Mouse (Mus musculus) ES-E14 (cell line): Measurements from ENCODE around the gene Tbc1d15. TPM values are rescaled to one million over a fixed set of nuclear protein-coding genes. Genes with fewer than 3 reads are reported as not detected.

Experiments
- DNase-seq: peaks from one replicate; pipeline ENCODE4 v3.0.0-alpha.2; 2013; ENCODE audit warnings: low read depth, low spot score
- H3K27ac ChIP-seq: 2 replicates; pipeline ENCODE4 v1.5.1; 2012; ENCODE audit warnings: low read depth, mild to moderate bottlenecking, low read length, moderate library complexity, mixed read lengths; ENCODE audit not compliant: poor library complexity, insufficient read depth, severe bottlenecking
- H3K36me3 ChIP-seq: 2 replicates; pipeline ENCODE4 v1.6.1; 2012; ENCODE audit warnings: mild to moderate bottlenecking, low read length, moderate library complexity, mixed read lengths; ENCODE audit not compliant: control insufficient read depth, poor library complexity, insufficient read depth, severe bottlenecking
- H3K4me1 ChIP-seq, 2 experiments: fragments of 150-350 bp in 1 of 2; sonication (generic) in 1 of 2; 2 replicates each; pipeline ENCODE4 v1.6.1; 2012; ENCODE audit warnings: low read length in 2 of 2, mild to moderate bottlenecking in 1 of 2, mixed read lengths in 1 of 2; ENCODE audit not compliant: control insufficient read depth in 2 of 2, insufficient read depth in 2 of 2, poor library complexity in 1 of 2
- H3K4me3 ChIP-seq, 2 experiments: fragments of 150-350 bp in 1 of 2; sonication (generic) in 1 of 2; 2 replicates each; pipeline ENCODE4 v1.5.1; 2012; ENCODE audit warnings: low read length in 2 of 2, low read depth in 1 of 2, mild to moderate bottlenecking in 1 of 2, mixed read lengths in 1 of 2; ENCODE audit not compliant: insufficient read depth in 1 of 2, poor library complexity in 1 of 2, severe bottlenecking in 1 of 2
- H3K9ac ChIP-seq: 2 replicates; pipeline ENCODE4 v1.6.1; 2012; ENCODE audit warnings: low read depth, mild to moderate bottlenecking, low read length, mixed read lengths; ENCODE audit not compliant: poor library complexity, insufficient read depth, severe bottlenecking
- H3K9me3 ChIP-seq: fragments of 150-350 bp; sonication (generic); 2 replicates; pipeline ENCODE4 v1.6.1; 2012; ENCODE audit warnings: low read depth, mild to moderate bottlenecking, low read length; ENCODE audit not compliant: control insufficient read depth, insufficient read depth
- CHD2 ChIP-seq: IDR thresholded peaks from 2 replicates; pipeline ENCODE4 v1.6.1; 2014; ENCODE audit warnings: mild to moderate bottlenecking, low read depth, low read length, inconsistent platforms
- HCFC1 ChIP-seq: IDR thresholded peaks from 2 replicates; pipeline ENCODE4 v1.6.1; 2012; ENCODE audit warnings: low read length, inconsistent platforms, borderline replicate concordance; ENCODE audit not compliant: insufficient read depth
- MAFK ChIP-seq: IDR thresholded peaks from 2 replicates; pipeline ENCODE4 v1.6.1; 2014; ENCODE audit warnings: mild to moderate bottlenecking, low read depth, low read length, inconsistent platforms; ENCODE audit not compliant: insufficient read depth
- ZC3H11A ChIP-seq: IDR thresholded peaks from 2 replicates; pipeline ENCODE4 v1.6.1; 2012; ENCODE audit warnings: low read depth, mild to moderate bottlenecking, inconsistent platforms, low read length, borderline replicate concordance
- ZNF384 ChIP-seq: IDR thresholded peaks from 2 replicates; pipeline ENCODE4 v1.6.1; 2012; ENCODE audit warnings: low read depth, low read length, inconsistent platforms
- in situ Hi-C, 2 experiments: fragments of 600-800 bp; cut with MboI; formaldehyde crosslinking; loops; one replicate each; pipeline ENCODE4 v1.15.1; 2025; ENCODE audit warnings: low sequenced_read_pairs in 2 of 2, inconsistent platforms in 1 of 2; ENCODE audit not compliant: unreplicated experiment in 2 of 2
- total RNA-seq: library from RNA; depleted of rRNA; stranded (reverse); fragments of 300-350 nt; gene quantifications from 2 replicates; pipeline ENCODE4 v1.2.3, GENCODE M21; 2012

Tbc1d15 gene
- total RNA-seq, 1 experiment: 23.8 TPM

- in situ Hi-C loops: no loop called here
- H3K9me3 ChIP-seq: no peaks in the 10 kb centered on the region
- no peak overlapping the region for H3K9ac ChIP-seq
- no peak overlapping the region for H3K27ac ChIP-seq
- no peak for DNase-seq
- H3K4me1 ChIP-seq: no peaks in the 10 kb centered on the region
- peaks cover 2% of the 10 kb centered on the region; the same call in 1 of the 2 replicates for H3K36me3 ChIP-seq
- TF ChIP-seq CHD2 (no peak), HCFC1 (no peak), MAFK (no peak), ZC3H11A (no peak), ZNF384 (no peak)
- H3K4me3 ChIP-seq: no peak overlapping the region
Measured at GRCm38 (mm10) chr10:115284170-115284569, 32.9 kb upstream of the Tbc1d15 start.

GRCm38 (mm10) chr10:115281381-115281780 lies 30.1 kb upstream of the Tbc1d15 start:
- DNase-seq: no peak
- Histone ChIP-seq H3K36me3 (no peaks in the 10 kb centered on the region), H3K9me3 (no peaks in the 10 kb centered on the region), H3K9ac (no peak overlapping the region), H3K4me1 (no peaks in the 10 kb centered on the region), H3K4me3 (no peak overlapping the region), H3K27ac (no peak overlapping the region)
- TF ChIP-seq ZNF384 (no peak), CHD2 (no peak), ZC3H11A (no peak), HCFC1 (no peak), MAFK (no peak)
- in situ Hi-C loops: no loop called here

GRCm38 (mm10) chr10:115271649-115272048 lies 20.4 kb upstream of the Tbc1d15 start:
- Histone ChIP-seq H3K36me3 (no peaks in the 10 kb centered on the region), H3K9ac (no peak overlapping the region), H3K4me1 (no peaks in the 10 kb centered on the region), H3K4me3 (peak overlapping the region in 1 of 2 experiments; percentile 11; a peak in 2 of 4 replicates), H3K27ac (no peak overlapping the region), H3K9me3 (no peaks in the 10 kb centered on the region)
- DNase-seq: peak; percentile 37
- TF ChIP-seq ZNF384 (no peak), ZC3H11A (no peak), CHD2 (no peak), HCFC1 (no peak), MAFK (no peak)
- in situ Hi-C loops: no loop called here

- Histone ChIP-seq H3K4me3 (peak overlapping the region; percentile 11 to 55), H3K9me3 (no peaks in the 10 kb centered on the region), H3K9ac (peak overlapping the region; percentile 65; the same call in 1 of the 2 replicates), H3K4me1 (no peaks in the 10 kb centered on the region), H3K27ac (no peak overlapping the region), H3K36me3 (no peaks in the 10 kb centered on the region)
- no peak for TF ChIP-seq CHD2
- TF ChIP-seq HCFC1: no peak
- TF ChIP-seq ZNF384: peak; percentile 95
- in situ Hi-C loops: no loop called here
- no peak for DNase-seq
Measured at GRCm38 (mm10) chr10:115270612-115271390, 19.5 kb upstream of the Tbc1d15 start.
